Mouse (Mus musculus) NIH3T3 (cell line): ENCODE measurements around the gene Usp47.

Source experiments
- DNase-seq: peaks from one replicate; pipeline ENCODE4 v3.0.0-alpha.2; 2012; ENCODE audit warnings: low read depth

Usp47 gene

GRCm38 (mm10) chr7:112155194-112155593 is 131.9 kb downstream of the Usp47 start:
- peak; percentile 71 for DNase-seq

- no peak for DNase-seq
Measured at GRCm38 (mm10) chr7:112157584-112158315, 134.4 kb downstream of the Usp47 start.

GRCm38 (mm10) chr7:112158316-112158741 is 135.0 kb downstream of the Usp47 start:
- peak; percentile 44 for DNase-seq

- DNase-seq = peak; percentile 53
Measured at GRCm38 (mm10) chr7:112158942-112159341, 135.6 kb downstream of the Usp47 start, which contains the start of gene Dkk3. Dkk3 (minus strand) TSS chr7:112159057.

GRCm38 (mm10) chr7:112159835-112160234 is 136.5 kb downstream of the Usp47 start:
- no peak for DNase-seq
